Mouse (Mus musculus) midbrain, embryonic 12.5 days (tissue): Measurements from ENCODE around the gene Hspg2. TPM values are rescaled to one million over a fixed set of nuclear protein-coding genes. Genes with fewer than 3 reads are reported as not detected.

Experiments
- microRNA-seq: library from miRNA; unstranded; fragments of <30 nt; microRNA quantifications from one replicate; pipeline ENCODE4, GENCODE M21; 2017
- polyA plus RNA-seq: library from polyadenylated mRNA; unstranded; fragments of >200 nt; fragmentation: Nextera tagmentation; extraction: Ambion mirVana; gene quantifications from 2 replicates; pipeline ENCODE4 v1.2.1, GENCODE M21; 2016

The Hspg2 gene
- polyA plus RNA-seq, 1 experiment from 2014 or later: 9.5 TPM

Small RNA genes lying within 50 kb of the gene (microRNA-seq; reads per million reads assigned to microRNA genes)
- 1.2 reads per million for gene Mir7018

Other genes with a start within 250 kb of the Hspg2 start
- gene Wnt4, start 191.3 kb upstream of the Hspg2 start, polyA plus RNA-seq: 0.77 and 0.79 TPM in 2 replicates
- 620 TPM in 2 replicates for gene Cdc42, start 111.0 kb upstream of the Hspg2 start, polyA plus RNA-seq
- gene Cela3a, start 59.0 kb upstream of the Hspg2 start, polyA plus RNA-seq: not detected in 2 replicates
- gene Cela3b, start 38.2 kb upstream of the Hspg2 start, polyA plus RNA-seq: not detected in 2 replicates
- gene 1700013G24Rik, start 15.5 kb upstream of the Hspg2 start, polyA plus RNA-seq: not detected in 2 replicates
- gene Ldlrad2, start 105.8 kb downstream of the Hspg2 start, polyA plus RNA-seq: not detected in 2 replicates
- 85.5 and 87.3 TPM in 2 replicates for gene Usp48, start 125.0 kb downstream of the Hspg2 start, polyA plus RNA-seq
- gene Rap1gap, start 196.0 kb downstream of the Hspg2 start, polyA plus RNA-seq: 11.6 and 12.1 TPM in 2 replicates